Mouse (Mus musculus) embryonic facial prominence, embryonic 10.5 days (tissue): Measurements from ENCODE around the gene Oprm1. TPM values are rescaled to one million over a fixed set of nuclear protein-coding genes. Genes with fewer than 3 reads are reported as not detected.

Experiments used
- polyA plus RNA-seq: library from polyadenylated mRNA; unstranded; fragments of >200 nt; fragmentation: Nextera tagmentation; extraction: Ambion mirVana; gene quantifications from 2 replicates; pipeline ENCODE4 v1.2.1, GENCODE M21; 2016

Oprm1 gene
- polyA plus RNA-seq, 1 experiment from 2014 or later: not detected

Other genes starting within 250 kb of the Oprm1 start
- gene Gm10945, start 3.3 kb downstream of the Oprm1 start, polyA plus RNA-seq: not detected in 2 replicates